Comparison of ENCODE assay signal across 30 mouse cellular contexts in the genomic region with DNA sequence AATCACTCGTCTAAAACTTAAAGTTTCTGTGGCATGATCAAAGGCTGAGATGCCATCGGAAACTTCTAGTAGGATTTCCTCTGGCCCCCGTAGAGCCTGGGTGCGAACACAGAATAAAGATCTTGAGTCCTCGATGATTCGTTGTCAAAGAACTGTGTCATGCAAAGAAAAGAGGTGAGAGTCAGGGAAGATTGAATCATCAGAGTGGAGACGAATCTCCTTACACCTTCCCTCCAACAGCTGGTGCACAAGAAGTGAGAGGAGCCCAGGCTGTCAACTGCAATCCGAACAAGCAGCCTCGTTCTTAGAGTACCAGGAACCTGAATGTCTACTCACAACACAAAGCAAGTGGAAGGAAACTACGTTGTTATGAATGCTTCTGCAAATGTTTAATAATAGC. TPM values are rescaled to one million over a fixed set of nuclear protein-coding genes. Genes with fewer than 3 reads are reported as not detected.
DNase-seq lines count a peak whose midpoint lies in the region; ATAC-seq and TF ChIP-seq lines count a peak whose summit lies in the region.
"Had no signal": no experiment of that assay in that cellular context is flagged by ENCODE, and none has a peak within 500 bp of the region (broad histone marks: within the 10 kb centered on the region; RNA-seq: fewer than 3 reads in every experiment).

No protein-coding gene starts in this region.

- TF ChIP-seq EP300 in liver, postnatal 0 days (IDR thresholded peaks at IDR 0.05; ENCODE audit: low read depth): no peak

- no peaks in the 10 kb centered on the region for H3K27me3 ChIP-seq in liver, postnatal 0 days (ENCODE audit: insufficient read depth, low read length)
- H3K27me3 ChIP-seq in forebrain, embryonic 15.5 days: no peaks in the 10 kb centered on the region
- H3K27me3 ChIP-seq: embryonic facial prominence, embryonic 13.5 days; forebrain, embryonic 12.5 days; heart, embryonic 13.5 days; intestine, embryonic 15.5 days had no signal

- no peak overlapping the region for H3K4me2 ChIP-seq in liver, postnatal 0 days (ENCODE audit: low read depth, low read length)
- H3K4me2 ChIP-seq in forebrain, embryonic 15.5 days (replicated peaks): no peak overlapping the region
- H3K4me2 ChIP-seq: embryonic facial prominence, embryonic 13.5 days; forebrain, embryonic 12.5 days; heart, embryonic 13.5 days; hindbrain, embryonic 14.5 days; intestine, embryonic 15.5 days had no signal

- TF ChIP-seq CTCF in liver, postnatal 0 days (IDR thresholded peaks at IDR 0.05; ENCODE audit: low read depth): no peak

- 81% methylated on average over 10 of the region's 10 CpGs for WGBS in liver, postnatal 0 days (ENCODE audit: insufficient replicate concordance)
- WGBS in forebrain, embryonic 15.5 days: 87% methylated on average over 10 of the region's 10 CpGs

- peak; percentile 12 to 25 for DNase-seq in frontal cortex, postnatal 36 days (ENCODE audit: low spot score in 2 of 2)
- DNase-seq in frontal cortex, postnatal 14 days (ENCODE audit: low spot score in 2 of 2): no peak
- peak; percentile 11 for DNase-seq in right cerebral cortex, postnatal 25 days
- no peak for DNase-seq in right cerebral cortex, postnatal 14 days
- no peak for DNase-seq in liver, postnatal 0 days
- DNase-seq: adrenal gland, adult 2 months; adrenal gland, postnatal 14 days; cerebellum, adult 11-12 months; cerebellum, adult 8-10 months; cerebellum, postnatal 10 days; cerebellum, postnatal 36 days; embryo, embryonic 11 days; gastrocnemius, postnatal 10 days; gastrocnemius, postnatal 36 days; heart, adult 2 months; heart, postnatal 14 days; heart, postnatal 4 days had no signal

- no peak overlapping the region for H3K27ac ChIP-seq in liver, postnatal 0 days (ENCODE audit: low read depth)
- H3K27ac ChIP-seq in forebrain, embryonic 15.5 days (replicated peaks): no peak overlapping the region
- H3K27ac ChIP-seq: embryonic facial prominence, embryonic 10.5 days; embryonic facial prominence, embryonic 13.5 days; forebrain, embryonic 12.5 days; heart, adult 2 months; heart, embryonic 10.5 days; heart, embryonic 13.5 days; hindbrain, embryonic 14.5 days; hindbrain, postnatal 0 days; intestine, embryonic 15.5 days had no signal

- ATAC-seq in CD4-positive, CD25-positive, alpha-beta regulatory T cell, adult 4 months: peak; percentile 29
- ATAC-seq in inflammation-experienced regulatory T-cells, adult 6 months: peak; percentile 61
- no peak for ATAC-seq in liver, postnatal 0 days
- ATAC-seq in forebrain, embryonic 15.5 days (replicated peaks): no peak
- ATAC-seq: forebrain, embryonic 16.5 days; hindbrain, postnatal 0 days; intestine, embryonic 15.5 days had no signal

- no peak overlapping the region for H3K4me3 ChIP-seq in liver, postnatal 0 days (ENCODE audit: low read depth, low read length)
- H3K4me3 ChIP-seq in forebrain, embryonic 15.5 days: no peak overlapping the region
- H3K4me3 ChIP-seq: embryonic facial prominence, embryonic 10.5 days; embryonic facial prominence, embryonic 13.5 days; erythroblast, embryonic 14.5 days; forebrain, embryonic 12.5 days; heart, adult 2 months; heart, embryonic 10.5 days; heart, embryonic 13.5 days; intestine, embryonic 15.5 days had no signal

- H3K9ac ChIP-seq in liver, postnatal 0 days (replicated peaks): no peak overlapping the region
- no peak overlapping the region for H3K9ac ChIP-seq in forebrain, embryonic 15.5 days (replicated peaks)
- H3K9ac ChIP-seq: embryonic facial prominence, embryonic 13.5 days; forebrain, embryonic 12.5 days; heart, embryonic 13.5 days; hindbrain, embryonic 14.5 days; intestine, embryonic 15.5 days had no signal

- peaks cover 6% of the 10 kb centered on the region; the same call in 1 of the 2 replicates for H3K4me1 ChIP-seq in liver, postnatal 0 days (ENCODE audit: insufficient read depth)
- H3K4me1 ChIP-seq in forebrain, embryonic 15.5 days: no peaks in the 10 kb centered on the region
- H3K4me1 ChIP-seq: embryonic facial prominence, embryonic 13.5 days; forebrain, embryonic 12.5 days; intestine, embryonic 15.5 days had no signal

- no peaks in the 10 kb centered on the region for H3K9me3 ChIP-seq in liver, postnatal 0 days (ENCODE audit: low read length)
- H3K9me3 ChIP-seq in forebrain, embryonic 15.5 days: no peaks in the 10 kb centered on the region
- H3K9me3 ChIP-seq: embryonic facial prominence, embryonic 10.5 days; embryonic facial prominence, embryonic 13.5 days; forebrain, embryonic 12.5 days; heart, embryonic 10.5 days; heart, embryonic 13.5 days; intestine, embryonic 15.5 days had no signal

- no peaks in the 10 kb centered on the region for H3K36me3 ChIP-seq in liver, postnatal 0 days (replicated peaks; ENCODE audit: insufficient read depth, low read length)
- H3K36me3 ChIP-seq in forebrain, embryonic 15.5 days: no peaks in the 10 kb centered on the region
- H3K36me3 ChIP-seq: embryonic facial prominence, embryonic 10.5 days; embryonic facial prominence, embryonic 13.5 days; forebrain, embryonic 12.5 days; heart, embryonic 10.5 days; heart, embryonic 13.5 days; intestine, embryonic 15.5 days had no signal

RNA-seq across cellular contexts. Expression of a gene that starts 52.7 kb away (rescaled TPM):
- polyA plus RNA-seq in CD4-positive, CD25-positive, alpha-beta regulatory T cell, adult 4 months (2017; shearing (Covaris generic)): 100 to 1,000 TPM; 147 to 159 TPM
- polyA plus RNA-seq in inflammation-experienced regulatory T-cells, adult 6 months (2017; shearing (Covaris generic)): 100 to 1,000 TPM; 144 to 179 (median 149) TPM
- polyA plus RNA-seq in liver, postnatal 0 days (2015; fragmentation: Nextera tagmentation; extraction: Ambion mirVana): 33.3 and 37.0 TPM in 2 replicates
- 169 and 176 TPM in 2 replicates for polyA plus RNA-seq in forebrain, embryonic 15.5 days (2015; fragmentation: Nextera tagmentation; extraction: Ambion mirVana)

Comparison
In these comparisons a context has a peak if more than half of its experiments do, and no peak if none do; other contexts are left out.
1. DNase-seq: peak in frontal cortex, postnatal 36 days (2 of 2) and right cerebral cortex, postnatal 25 days (single experiment); none in frontal cortex, postnatal 14 days (0 of 2), right cerebral cortex, postnatal 14 days (single experiment) and liver, postnatal 0 days (single experiment).
2. ATAC-seq: peak in CD4-positive, CD25-positive, alpha-beta regulatory T cell, adult 4 months (single experiment) and inflammation-experienced regulatory T-cells, adult 6 months (single experiment); none in liver, postnatal 0 days (single experiment) and forebrain, embryonic 15.5 days (single experiment).